Mouse (Mus musculus): ENCODE results near the gene Tmem252.

Tmem252 gene

DNA sequence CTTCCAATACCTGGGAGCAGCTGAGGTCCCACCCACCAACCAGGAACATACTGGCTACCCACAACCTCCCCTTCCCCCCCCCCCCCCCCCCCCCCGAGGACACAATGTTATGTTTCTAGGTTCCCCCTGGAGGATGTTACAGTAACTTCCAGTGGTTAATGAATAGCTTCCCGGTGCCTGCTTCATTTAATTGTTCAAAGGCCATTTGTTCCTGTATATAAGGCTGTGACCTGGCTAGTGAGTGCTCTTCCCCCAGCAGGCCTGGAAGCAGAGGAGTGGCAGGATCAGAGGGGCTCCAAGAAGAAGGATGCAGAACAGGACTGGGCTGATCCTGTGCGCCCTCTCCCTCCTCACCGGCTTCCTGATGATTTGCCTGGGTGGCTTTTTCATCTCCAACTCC is at the start of gene Tmem252:
Gene Tmem252, plus strand, starts transcription at position 247 of the 400 bp plus-strand sequence.
- peak; percentile 69 to 85 for DNase-seq

DNA sequence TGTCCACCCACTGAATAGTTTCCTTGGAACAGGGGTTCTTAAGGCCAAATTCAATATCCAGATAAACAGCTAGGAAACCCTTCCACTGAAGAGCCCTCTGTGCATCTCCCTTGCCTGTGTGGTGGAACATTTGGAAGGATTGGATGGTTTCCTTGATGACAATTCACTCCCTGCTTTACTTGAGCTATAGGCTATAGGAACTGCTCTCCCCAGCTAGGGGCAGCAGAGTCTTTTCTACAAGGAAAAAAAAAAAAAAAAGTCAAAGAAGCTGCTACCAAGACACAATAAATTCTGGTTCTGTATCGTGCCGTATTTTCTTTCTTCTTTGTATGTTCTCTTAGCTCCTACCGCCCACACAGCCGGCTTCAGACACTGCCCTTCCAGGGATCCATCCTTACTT is 45.8 kb upstream of the Tmem252 start:
- DNase-seq, result no peak

DNA sequence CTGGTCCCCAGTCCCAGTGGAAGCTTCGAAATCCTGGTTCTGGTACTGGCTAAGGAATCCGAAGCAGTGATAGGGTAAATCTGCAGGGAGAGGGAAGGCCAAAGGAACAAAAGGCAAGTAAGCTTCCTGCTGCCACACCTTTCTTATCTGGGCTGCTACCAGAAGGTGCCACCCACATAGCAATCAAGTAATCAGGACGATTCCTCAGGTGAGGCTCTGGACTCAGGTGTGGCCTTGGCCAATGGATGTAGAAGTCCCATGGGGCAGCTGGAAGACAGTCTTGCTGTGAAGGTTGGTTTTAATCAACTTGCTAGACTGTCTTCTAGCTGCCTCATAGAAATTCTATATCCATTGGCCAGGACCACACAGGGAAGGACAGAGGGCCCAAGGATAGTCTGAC is 40.8 kb upstream of the Tmem252 start:
- DNase-seq, result no peak

DNA sequence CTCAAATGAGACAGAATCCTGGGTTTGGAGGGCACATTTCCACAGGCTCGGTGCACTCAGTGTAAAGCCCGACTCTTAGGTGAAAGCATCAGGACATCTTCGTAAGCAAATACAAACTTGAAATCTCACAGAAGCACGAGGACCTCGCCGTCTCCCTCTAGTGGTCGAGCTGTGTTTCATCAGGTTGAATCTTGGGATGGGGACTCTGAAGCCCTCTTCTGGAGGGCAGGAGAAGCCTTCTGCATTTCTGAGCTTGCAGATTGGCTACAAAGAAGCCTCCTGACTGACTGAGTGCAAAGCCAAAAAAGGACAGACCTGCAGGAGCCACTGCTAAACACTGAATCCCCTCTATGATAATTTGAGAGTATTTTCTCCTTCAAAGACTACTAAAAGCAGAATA is 39.2 kb upstream of the Tmem252 start:
- DNase-seq, result peak; percentile 67 to 78

DNA sequence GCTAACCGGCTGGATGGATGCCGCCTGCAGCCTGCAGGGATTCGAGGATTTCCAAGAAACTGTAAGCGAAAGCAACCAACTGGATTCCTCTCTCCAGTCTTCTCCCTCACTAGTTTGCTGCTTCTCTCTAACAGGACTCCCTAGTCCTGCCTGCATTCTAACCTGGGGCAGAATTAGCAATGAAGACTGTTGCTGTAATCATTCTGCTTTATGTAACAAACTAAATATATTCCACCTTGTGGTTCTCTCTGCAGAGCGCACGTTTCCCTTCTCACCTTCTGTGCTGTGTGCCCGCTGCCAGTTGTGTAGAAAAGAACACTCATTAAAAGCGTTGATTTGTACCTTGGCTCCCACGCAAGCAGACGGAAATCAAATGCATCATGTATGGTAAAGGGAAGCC is 37.2 kb upstream of the Tmem252 start:
- DNase-seq, result no peak

DNA sequence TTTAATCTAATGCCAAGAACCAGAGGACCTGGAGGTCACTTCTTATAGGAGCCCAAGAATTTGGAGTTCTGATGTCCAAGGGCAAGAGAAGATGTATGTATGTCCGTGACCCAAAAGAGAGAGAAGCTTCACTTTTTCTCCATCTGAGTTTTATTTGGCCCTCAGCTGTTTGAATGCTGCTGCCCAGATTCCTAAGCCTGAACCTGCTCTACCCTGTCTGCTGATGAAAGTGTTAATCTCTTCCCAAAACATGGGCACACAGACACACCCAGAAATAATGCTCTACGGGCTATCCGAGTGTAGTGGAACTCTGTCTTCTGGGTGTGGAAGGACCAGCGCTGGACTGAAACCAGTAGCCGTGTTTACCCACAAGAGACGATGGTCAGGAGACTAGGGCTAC is 35.8 kb upstream of the Tmem252 start:
- no peak for DNase-seq

DNA sequence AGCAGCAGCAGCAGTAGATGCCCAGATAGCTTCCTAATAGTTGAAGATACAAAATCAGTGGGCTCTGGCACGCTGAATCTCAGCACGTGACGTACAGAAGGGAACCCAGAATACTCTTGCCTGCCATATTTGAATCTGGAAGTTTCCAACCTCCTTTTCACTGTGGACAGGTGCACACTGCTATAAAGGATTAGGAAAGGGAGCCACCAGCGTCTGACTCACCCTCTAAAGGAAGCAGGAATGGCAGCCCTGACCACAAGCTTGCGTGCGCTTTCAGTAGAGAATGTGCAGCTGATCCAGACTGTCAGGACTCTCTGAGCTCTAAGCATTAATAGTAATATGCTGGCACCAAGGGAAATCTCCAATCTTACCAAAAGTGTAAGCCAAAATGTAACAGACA is 32.8 kb upstream of the Tmem252 start:
- no peak for DNase-seq

DNA sequence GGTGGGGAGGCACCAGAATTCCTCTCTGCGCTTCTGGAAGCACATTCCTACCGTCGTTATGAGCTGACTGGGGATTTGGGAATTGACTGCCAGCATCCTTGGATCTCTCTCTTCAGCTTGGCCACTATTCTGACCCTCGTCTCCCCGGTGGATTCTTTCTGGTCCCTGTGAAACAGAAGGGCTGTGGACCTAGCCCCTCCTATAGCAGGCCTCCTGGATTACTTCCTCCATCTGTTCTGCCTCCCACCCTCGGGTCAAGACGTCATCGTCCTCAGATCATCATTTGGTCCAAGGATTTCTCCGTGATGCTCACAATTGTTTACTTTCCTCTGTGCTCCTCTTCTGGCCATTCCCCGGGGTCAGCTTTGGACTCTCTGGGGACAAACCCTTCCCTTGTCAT is 28.8 kb upstream of the Tmem252 start:
- no peak for DNase-seq

DNA sequence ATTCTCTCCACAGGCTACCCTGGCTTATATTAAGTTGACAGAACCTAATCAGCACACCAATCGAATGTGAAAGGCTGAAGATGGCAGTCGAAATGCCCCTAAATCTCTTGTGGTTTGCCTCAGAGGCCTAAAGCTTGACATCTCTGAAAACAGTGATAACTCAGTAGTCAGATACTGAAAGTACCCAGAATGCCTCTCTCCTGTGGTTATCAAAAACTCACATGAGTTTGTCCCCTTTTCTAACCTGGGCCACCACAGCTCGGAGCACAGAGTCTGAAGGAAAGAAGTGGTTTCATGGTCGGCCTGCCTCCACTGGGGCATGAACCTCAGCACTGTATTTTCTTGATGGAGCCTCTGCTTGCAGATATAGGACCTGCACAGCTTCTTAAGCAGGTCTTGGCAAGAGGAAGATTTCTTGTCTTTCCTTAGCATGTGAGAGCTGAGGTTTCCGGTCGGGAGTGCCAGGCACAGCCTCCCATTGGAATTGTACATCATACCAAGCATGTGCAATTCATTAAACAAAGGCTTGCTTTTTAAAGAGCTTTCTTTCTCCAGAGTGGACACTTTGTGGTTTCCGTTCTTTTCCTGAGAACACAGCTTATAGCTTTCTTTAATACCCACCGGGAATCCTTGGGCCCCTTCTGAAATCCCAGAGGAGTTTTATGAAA is 27.5 kb upstream of the Tmem252 start:
- DNase-seq, result no peak

DNA sequence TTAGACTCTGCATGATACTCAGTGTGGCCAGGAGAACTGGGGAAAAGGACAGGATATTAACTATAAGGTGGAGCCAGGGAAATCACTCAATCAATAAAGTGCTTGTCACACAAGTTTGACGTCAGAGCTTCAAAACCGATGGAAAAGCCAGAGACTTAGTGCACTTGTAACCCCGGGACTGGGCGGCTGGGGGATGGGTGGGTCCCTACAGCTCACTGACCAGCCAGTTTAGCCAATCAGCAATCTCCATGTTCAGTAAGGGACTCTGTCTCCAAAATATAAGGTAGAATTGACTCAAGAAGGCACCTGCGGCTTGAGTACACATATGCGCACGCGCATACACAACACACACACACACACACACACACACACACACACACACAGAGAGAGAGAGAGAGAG is 25.8 kb upstream of the Tmem252 start:
- DNase-seq, result no peak

DNA sequence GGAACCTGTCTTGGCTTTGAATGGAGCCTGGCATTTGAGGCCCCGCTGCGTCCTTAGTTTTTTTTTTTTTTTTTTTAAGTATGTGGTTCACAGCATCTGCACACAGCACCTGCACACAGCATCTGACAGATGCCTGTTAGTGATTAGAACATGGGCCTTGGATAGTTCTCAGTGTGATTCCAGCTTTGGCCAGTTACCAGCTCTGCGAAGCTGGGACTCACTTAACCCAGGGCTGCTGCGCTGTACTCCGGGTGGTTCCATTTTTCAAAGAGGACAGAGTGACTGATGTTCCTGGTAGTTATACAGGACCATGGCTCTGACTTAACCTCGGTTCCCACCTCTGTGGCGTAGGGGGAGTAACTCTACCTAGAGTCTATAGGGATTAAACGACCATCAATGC is 23.4 kb upstream of the Tmem252 start:
- no peak for DNase-seq

DNA sequence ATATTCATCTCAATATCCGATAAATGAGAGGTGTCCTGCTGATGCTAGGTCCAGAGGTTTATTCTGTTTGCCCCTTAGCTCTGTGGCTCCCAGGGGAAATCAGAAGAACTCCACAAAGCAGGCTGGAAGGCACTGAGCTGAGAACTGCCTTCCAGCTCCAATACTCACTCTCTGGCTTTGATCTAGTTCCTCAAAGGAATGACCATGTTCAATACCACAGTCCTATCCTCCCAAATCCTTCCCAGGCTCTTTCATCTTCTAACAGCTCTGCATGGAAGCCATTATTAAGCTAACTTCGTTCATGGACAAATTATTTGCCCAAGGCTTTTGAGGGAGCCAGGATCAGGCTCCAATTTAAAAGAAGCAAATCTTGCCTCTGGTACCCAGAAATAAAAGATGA is 22.2 kb upstream of the Tmem252 start:
- DNase-seq, result no peak

DNA sequence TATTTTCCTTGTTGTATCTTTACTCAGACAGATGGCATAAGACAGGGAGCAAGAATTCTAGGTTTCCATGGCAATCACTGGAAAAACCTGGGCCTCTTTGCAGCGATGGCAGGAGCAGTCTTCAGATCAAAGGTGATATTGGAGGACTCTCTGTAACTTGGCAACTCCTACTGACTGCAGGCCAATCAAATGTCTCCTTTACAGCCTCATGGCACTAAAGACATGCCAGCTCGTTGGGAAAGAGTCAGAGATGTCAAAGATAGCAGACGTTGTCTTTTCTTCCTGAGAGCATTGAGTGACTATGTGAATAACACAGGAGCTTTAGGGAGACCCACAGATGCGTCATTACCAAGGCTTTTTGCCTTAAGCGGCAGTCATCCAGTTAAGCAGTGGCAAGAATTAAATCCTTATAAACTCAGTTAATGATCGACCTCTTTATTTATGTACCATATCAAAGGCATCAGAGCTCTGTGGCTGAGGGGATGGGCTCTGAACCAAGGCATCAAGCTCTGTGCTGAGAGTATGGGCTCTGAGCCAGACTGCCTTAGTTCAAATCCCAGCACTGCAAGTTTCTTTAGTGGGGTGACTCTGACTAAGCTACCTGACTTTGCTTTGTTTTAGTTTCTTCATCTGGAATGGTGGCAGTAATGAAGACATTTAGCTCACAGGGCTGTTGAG is 21.3 kb upstream of the Tmem252 start:
- DNase-seq, result peak; percentile 12 to 45

DNA sequence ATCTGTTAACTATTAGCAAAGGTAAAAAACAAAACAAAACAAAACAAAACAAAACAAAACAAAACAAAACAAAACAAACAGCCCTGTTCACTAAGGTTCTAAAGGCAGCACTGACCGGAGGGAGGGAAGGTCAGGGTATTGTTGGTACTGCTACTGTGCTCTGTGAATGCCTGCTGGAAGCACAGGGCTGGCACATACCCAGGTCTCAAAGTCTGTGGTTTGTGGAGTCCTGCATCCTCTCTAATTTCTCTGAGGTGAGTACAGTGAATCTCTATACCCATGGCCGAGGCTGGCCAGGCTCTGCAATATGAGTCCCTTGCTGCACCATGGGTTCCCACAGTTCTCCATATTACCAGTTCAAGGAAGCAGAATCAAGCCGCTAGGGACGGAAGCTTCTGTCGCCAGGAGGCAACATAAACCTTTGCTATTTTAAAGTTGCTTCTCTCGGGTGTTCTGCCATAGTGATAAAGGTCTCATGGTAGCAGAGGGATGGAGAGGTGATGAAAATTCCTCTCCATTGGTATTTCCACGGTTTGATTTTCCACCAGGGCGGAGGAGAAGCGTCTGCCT is 20.5 kb upstream of the Tmem252 start:
- DNase-seq, result peak; percentile 78 to 84

DNA sequence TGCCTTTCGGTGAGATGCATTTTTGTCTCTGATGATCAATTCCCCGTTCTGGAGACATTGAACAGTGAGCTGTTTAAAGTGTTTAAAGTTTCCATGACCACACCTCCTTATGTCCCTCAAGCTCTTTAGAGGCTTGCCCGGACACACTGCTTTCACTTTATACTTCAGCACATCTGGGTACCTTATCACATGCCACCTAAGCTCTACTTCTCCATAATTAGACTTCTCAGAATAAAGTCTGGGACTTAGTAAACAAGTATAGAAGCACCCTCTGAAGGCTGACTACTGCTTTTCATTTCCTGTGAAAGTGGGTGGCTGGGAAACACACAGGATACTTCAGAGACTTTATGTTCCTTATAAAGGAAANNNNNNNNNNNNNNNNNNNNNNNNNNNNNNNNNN is 16.8 kb upstream of the Tmem252 start:
- no peak for DNase-seq

DNA sequence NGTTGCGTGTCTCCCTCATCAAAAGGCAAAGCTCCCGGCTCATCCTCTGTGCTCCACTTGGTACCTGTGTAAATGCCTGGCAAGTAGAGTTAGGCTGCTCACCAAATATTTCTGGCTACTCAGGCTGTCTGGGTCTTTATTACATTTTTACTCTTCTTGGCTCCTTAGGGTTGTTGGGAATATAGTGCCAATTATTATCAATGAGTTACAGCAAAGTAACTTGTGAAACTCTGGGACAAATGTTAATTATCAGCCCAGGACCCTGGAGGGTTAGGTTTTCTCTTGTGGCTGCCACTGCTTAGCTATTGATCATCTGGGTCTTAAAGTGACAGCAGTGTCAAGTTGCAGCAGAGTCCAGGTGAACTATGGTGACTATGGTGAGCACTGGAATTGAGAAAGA is 11.5 kb upstream of the Tmem252 start:
- DNase-seq, result peak in 1 of 2 experiments; percentile 40

DNA sequence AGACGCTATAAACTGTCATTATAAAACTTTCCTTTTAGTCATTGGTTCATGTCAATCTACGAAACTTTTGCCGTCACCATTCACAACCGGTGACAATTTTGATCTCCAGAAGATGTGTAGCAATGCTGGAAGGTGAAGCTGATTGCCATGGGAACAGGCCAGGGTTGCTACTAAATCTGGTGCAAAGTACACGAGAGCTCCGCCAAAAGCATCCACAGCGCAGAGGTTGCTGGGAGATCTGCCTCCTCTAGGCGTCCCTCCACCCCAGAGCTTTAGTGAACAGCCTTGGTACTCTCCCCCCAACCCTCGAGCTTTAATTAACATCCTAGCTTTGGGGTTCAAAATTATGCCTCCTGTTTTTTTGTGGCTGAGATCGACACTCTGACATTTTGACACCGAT is 8.0 kb upstream of the Tmem252 start:
- DNase-seq, result peak in 1 of 2 experiments; percentile 33

DNA sequence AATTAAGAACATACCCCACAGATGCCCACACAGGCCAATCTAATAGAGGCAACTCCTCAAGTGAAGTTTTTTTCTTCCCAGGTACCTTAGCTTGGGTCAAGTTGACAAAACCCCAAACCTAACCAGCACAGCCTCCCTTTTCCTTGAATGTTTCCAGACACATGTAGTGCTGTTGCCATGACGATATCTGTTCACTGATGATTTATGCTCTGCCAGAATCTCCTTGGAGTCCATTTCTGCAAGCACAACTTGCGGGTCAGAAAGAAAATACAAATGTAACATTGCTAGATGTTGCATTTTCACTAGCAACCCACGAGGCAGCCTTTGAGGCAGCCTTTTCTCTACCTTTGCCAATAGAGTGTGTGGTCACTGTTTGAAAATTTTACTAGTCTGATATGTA is 6.3 kb upstream of the Tmem252 start:
- no peak for DNase-seq

DNA sequence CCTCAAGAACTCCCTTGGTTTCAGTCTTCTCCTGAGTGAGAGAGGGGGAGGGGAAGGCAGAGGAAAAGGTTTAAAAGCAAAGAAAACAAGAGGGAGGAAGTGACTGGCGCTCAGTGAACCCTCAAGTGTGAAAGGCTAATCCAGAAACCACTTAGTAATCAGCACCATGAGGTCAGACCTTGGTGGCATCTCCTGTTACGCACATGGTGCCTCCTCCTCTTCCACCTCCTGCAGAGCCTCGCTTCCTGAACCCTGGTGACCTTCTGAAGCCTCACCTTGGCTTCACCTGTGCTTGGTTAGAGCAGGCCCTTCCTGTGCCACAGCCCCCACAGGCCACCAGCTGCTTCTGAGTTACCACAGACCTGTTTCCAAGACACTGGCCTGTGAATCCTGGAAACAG is 2.2 kb upstream of the Tmem252 start:
- peak; percentile 75 to 91 for DNase-seq

DNA sequence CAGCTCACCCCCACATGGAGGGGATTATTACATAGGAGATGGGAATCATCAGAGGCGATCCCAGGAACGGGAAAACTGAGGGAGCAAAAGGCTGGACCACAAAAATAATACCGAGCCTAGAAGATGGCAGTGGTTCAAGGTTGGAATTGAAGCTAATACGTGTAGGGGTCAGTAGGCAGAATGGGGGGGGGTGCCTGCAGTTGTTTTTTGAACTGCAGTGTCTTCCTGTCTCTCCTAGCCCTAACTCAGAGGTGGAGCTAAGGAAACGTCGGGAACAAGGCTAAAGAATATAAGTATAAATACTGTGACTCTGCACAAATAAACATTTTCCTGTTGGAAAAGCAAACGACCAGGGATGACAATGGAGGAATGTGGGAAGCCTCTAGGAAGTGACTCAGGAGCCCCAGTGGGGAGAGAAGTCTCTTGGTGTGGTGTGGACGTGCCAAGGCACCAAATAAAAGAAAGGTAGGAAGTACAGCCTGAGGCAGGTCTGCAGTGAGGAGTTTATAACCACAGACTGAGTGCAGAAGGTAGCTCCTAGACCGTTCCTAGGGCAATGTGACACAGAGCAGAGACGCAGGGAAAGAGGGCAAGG is 1.3 kb upstream of the Tmem252 start:
- DNase-seq, result peak in 1 of 2 experiments; percentile 7

DNA sequence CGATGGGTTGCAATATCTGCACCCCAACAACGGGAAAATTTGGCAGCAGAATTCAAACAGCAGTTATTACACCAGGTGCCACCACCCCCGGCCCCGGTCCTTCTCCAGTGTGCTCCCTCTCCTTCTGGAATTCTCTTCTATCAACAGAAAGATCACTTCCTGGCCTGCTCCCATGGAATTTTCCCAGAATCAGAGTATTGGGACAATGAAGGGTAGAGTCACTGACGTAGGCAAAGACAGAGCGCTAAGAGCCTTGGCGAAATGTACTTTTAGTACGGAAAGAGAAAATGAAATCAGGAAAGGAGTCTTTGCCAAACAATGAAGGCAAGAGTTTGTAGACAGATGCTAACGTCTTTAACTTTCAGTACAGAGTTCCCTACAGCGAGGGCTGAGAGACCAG is 477 bp upstream of the Tmem252 start:
- DNase-seq, result peak; percentile 54 to 58

DNA sequence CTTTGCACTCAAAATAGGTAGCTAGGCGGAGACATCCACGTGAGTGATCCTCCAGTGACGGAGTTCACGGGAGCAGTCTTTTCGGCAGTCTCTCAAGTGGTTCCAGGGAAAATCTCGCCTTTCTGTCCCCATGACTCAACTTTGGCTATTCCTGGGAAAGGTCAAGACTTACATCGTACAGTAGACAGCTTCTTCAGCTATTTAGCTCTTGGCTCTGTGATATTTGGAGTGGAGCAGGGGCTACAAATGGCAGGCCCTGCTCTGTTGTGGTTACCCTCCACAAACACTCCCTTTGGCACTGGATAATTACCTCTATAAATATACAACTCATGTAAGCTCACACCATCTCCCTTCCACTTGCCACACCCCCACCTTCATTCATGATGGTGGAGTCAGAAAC is 2.6 kb downstream of the Tmem252 start:
- peak in 1 of 2 experiments; percentile 9 for DNase-seq

DNA sequence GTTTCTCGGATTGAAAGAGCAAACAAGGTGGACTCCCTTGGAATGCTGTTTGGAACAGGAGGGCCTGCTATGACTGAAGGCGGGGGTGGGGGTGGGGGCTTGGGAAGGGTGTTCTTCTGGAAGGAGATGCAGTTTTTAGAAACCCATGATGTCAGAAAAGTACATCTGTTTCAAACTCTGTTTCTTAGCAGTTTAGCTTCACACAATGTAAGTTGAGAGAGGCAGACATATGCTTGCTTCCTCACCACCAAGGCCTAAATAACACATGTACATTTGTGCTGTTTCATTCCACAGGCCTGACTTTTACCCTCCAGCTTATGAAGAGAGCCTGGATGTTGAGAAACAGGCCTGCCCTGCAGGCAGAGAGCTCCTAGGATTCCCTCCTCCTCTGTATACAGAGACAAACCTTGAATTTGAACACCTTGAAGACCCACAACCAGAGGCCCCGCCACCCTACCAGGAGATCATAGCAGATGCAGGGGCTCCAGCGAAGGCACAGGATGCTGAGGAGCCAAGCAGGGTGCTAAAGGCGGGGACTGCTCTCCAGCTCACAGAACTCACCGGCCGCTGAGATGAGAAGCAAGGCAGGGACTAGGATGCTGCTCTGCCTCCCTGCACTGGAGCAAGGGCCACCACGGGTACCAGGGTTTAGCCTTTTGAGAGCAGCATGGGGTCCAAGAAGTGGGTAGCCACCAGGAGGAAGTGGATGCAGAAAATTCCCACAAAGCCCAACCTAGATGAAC is 3.6 kb downstream of the Tmem252 start:
- no peak for DNase-seq

All from kidney, postnatal 36 days (tissue).